Mouse (Mus musculus): ENCODE measurements around the gene Gstcd.

Gene Gstcd

DNA sequence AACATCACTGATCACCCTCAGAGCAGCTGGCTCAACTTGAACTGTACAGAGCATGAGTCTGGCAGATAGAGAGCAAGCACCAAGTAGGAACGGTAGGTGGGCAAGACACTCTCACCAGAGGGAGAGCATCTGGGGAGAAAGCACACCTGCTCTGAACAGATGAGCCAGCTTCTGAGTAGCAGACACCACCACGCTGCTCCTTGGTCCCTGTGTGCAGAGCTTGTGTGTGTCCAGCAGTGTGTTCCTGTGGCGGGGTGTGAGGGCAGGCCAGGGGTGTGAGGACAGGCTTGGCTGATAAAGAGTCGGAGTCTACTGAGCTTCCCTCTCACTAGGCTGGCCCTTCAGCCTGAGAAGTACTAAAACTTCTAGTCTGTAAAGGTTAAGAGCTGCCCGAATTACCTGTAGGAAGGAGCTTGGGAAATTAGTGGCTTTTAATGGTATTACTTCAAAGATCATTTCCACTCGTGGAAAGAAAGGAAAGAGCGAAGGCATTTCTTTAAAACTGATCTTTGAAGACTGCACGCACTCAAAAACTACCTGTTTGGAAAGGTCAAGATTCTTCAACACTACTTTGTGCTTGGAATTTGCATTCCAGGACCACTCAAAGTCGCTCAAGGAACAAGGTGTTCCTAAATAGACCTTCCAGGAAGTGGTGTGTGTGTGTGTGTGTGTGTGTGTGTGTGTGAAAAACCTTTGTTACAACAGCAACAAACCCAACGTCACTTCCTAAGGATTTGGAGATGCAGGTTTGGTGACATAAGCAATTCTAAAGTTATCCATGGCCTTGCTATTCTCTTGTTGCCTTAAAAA, 151.4 kb downstream of the Gstcd start:
- DNase-seq (ENCODE audit: low spot score), result peak; percentile 49

DNA sequence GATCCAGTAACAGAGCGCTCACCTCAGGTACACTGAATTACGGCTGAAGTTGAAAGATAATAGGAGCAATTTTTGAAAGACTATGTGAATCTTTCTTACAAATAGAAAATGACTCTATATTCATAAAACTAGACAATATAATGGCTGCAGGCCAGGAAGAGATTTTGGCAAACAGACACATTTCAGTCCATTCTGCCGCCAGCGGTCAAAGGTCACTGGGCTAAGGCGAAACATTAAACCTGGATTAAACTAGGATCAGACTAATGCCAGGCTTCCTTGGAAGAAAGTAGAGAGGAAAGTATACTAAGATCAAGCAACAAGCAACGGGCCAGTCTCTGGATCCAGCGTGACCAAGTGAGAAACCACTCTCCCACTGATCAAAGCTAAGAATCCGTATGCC, 152.8 kb downstream of the Gstcd start:
- DNase-seq (ENCODE audit: low spot score), result no peak

DNA sequence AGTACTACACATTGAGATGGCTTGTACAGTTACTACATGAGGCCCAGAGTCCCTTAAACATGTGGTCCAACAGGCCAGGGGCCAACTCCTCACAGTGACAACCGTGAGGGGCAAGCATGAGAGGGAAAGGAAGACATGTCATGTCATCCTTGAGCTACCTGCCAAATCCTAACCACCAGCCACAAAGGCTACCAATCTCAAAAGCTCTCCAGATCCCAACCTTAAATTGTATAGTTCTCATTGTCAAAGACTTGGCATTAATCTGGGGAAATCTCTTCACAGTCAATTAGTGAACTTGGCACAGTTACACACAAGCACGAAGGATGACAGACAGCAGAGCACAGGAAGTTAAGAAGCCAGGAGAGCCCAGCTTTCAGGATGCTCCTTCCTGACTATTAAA, 157.2 kb downstream of the Gstcd start:
- no peak for DNase-seq (ENCODE audit: low spot score)

Data from lung, postnatal 25 days (tissue).